Mouse (Mus musculus): ENCODE measurements around the gene Vmn2r29.
"Not testable (repeated sequence)": the region's sequence is repeated elsewhere in the genome, so short reads cannot be mapped to it uniquely, and the experiment has no call there.

The Vmn2r29 gene

DNA sequence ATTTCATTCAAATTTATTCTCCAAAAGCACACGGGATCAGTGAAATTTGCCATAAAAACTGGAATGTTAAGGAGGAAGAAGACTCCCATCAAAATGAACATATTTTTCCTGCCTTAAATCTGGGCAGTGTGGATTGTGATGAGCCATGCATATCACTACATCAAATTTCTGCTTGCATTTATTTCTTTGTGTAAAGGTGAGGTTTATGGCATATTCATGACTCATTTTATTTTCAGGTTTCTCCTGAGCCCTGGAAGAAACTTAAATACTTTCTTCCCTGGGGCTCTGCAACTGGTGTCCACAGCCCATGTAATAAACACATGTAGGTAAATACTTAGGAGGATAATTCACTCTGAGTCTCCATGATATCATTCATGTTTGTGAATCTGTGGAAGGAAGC, at the start of gene Vmn2r29:
Gene Vmn2r29, minus strand, starts transcription at position 101 of the 400 bp plus-strand sequence.
- not testable (repeated sequence) for DNase-seq (ENCODE audit: low spot score)

DNA sequence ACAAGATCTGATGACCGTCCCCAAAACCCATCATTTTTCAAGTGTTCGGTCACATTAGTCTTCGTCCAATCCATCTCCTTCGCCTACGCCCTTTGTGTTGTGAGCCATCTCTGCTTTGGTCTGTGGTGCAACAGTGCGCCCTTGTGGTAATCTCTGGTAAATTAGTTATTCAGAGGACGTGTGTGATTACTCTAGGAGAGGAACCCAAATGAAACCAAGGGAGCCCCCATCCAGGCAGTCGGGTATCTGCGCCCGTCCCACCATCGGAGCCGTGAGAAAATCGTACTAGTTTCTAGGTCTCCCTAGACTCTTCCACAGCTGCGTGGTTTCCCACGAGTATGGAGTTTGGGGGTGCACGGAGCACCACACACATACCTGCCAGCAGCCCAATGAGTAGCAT, 48.5 kb upstream of the Vmn2r29 start:
- DNase-seq (ENCODE audit: low spot score): no peak

DNA sequence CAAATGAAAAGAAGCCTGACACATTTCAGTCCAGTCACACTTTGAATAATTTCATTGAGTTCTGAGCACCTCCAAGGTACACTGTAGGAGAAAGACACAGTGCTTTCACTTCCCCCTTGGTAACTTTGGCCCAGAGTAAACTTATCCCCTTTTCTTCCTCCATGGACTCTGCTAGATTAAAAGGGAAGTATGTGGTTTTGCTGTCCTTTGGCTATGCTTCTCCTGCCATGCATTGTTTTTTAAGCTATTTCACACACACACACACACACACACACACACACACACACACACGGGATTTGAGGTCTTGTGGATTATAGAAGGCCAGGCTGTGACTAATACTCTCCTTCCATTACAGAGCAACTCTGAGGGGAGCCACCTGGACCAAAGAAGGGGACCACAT, 34.3 kb upstream of the Vmn2r29 start:
- no peak for DNase-seq (ENCODE audit: low spot score)

DNA sequence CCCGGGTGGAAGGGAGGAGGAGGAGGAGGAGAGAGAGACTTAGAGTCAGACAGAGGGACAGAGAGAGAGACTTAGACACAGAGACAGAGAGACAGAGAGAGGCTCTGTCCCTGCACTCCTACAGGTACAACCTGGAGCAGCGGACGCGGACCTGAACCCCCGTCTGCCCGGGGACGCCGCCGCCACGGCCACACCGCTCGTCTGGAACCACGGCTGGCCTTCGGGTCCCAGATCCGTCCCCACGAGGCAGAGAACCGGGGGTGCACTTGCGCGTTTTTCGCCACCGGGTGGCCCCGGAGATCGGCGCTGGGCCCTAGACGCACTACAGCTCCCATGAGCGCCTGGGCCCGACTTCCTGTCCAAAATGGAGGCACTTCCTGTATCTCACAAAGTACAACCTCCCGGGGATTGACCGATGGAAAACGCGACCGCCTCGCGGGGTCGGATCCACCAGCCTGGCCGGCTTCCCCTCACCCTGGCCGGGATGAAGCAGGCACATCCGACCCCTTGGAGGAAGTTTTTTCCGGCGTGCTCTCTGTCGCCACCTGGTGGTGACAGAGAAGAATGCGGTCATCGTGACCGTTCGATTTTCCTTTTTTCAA, 30.9 kb upstream of the Vmn2r29 start, which contains the start of gene Gm45844:
Gene Gm45844, minus strand, starts transcription at position 324 of the 602 bp plus-strand sequence.
- DNase-seq (ENCODE audit: low spot score): peak; percentile 78

DNA sequence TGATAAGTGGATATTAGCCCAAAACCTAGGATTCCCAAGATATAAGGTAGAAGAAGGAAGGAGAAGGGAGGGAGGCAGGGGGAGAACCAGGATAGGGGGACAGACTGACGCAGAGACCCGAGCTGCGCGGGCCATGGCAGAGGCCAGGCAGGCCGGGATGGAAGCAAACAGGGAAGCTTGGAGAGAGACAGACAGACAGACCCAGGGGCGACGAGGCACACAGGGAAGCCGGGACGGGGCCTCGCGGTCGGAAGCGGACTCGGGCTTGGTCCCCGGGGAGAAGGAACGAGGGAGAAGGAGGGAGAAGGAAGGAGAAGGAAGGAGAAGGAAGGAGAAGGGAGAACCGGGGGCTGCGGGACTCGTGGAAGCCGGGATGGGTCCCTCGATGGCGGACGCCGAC, 30.4 kb upstream of the Vmn2r29 start:
- DNase-seq (ENCODE audit: low spot score): not testable (repeated sequence)

DNA sequence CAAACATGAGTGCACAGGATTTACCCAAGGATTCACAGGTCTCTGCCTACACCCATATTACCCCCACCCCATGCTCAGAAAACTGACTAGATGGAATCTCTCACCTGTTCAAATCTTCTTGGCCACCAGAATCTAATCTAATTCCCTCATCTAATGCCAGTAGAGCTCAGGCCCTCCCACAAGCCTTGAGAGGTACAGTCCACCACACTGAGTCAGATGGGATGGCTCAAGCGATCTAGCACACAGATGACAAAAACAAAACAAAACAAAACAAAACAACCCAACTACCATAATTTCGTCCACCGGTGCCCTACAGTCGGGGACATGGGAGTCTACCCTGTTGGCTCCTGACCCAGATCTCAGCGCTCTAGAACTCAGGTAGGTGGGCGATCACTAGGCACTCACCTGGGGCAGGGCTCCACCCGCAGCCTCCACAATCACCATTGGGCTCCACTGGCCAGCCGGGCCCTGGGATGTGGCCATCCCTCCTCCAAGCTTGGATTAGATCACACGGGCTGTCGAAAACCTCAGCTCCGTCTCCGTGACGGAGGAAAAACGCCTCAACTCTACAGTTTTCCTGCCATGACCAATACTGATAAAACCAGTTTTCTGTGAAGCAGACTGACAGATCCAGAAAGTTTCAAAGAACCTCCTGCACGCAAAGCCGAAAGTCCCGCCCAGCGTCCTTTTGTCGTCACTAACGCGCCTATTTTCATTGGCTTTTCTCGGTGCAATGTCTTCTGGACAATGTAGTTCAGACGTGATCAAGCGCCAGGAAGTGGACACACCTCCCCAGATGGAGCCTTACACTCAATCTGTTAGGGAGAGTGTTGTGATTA, 37.6 kb downstream of the Vmn2r29 start, which contains the start of gene Zfp772:
Gene Zfp772, minus strand, starts transcription at position 686 of the 839 bp plus-strand sequence.
- DNase-seq (ENCODE audit: low spot score): peak; percentile 11

DNA sequence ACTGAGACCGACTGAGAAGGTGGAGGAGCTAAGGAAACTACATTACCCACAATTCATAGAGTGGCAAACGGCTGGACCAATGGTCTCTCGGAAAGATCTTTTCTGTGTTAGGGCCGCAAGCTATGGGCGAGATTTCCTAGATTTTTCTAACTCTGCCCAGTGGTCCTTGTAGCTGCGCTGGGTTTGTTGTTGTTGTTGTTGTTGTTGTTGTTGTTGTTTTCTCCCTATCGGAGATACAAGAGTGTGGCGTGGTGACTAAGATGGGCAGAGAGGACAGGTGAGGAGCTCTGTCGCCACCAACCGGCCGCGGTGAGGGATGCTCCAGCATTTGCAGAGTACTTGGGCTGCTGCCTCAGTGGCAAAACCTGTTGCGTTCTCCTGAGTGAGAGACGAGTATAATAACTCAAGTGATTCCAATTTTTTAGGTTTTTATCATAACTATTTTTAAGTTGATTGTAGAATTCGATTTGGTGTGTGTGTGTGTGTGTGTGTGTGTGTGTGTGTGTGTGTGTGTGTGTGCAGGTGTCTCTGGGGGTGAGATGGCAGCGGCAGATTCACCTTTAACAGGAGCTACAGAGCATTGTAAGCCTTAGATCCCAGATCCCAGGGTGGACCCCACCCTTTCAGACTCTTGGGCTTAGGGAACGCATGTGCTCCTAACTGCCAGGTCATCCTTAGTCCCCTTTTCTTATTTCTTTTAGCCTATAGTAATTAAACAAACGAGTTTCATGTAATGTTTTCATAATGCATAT, 58.8 kb downstream of the Vmn2r29 start:
- DNase-seq (ENCODE audit: low spot score): peak; percentile 15

DNA sequence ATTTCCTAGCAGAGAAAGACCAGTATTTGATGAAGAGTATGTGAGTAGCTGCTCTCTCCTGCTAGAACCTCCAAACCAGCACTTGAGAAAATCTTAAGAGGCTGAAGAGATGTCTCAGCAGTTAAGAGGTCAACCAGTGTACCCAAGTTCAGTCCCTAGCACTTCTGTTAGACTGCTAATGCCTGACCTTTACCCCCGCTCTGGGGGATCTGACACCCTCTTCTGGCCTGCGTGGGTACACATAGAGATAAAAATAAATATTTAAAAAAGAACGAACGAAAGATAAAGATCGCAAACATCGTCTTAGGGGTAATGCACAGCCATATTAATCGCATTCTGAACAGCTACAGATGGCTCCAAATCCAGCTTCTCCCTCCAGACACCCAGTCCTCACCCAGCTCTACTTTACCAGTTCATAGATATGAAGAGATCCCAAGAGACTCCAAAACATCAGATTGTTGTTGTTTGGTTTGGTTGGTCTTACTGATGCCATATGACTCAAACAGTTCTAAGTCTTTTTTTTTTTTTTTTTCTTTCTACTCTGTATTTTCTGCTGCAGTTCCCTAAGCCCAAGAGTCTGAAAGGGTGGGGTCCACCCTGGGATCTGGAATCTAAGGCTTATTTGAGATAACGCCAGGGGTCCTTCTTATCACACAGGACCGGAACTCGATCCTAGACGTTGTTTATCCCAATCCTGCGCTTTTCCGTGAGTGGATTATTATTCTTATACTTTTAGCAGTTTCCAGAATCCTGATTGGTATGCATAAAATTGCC, 59.5 kb downstream of the Vmn2r29 start:
- no peak for DNase-seq (ENCODE audit: low spot score)

DNA sequence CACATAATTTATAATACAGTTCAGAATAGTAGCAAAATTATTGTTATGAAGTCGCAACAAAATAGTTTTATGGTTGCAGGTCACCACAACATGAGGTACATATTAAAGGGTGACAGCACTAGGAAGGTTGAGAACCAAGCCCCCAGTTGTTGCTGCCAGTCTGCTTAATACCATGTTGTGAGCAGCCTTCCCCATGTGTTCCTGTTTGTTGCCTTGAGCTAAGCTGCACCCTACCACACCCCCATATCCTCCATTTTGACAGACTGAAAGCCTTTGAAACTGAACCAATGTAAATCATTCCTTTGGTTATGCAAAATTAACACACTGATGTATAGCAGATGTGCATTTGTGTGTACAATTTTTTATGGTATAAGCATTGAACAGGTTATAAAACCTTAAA, 61.2 kb downstream of the Vmn2r29 start:
- no peak for DNase-seq (ENCODE audit: low spot score)

Data from ovary, adult 18-20 months (tissue).